Mouse (Mus musculus): ENCODE data around the gene Grap.
"Not testable (repeated sequence)": the region's sequence is repeated elsewhere in the genome, so short reads cannot be mapped to it uniquely, and the experiment has no call there.

The Grap gene

GRCm38 (mm10) chr11:61652686-61653447 lies at the start of gene Grap:
Grap (plus strand) TSS chr11:61653265.
- in situ Hi-C loops (cut with MboI; ENCODE audit: unreplicated experiment in 2 of 2): no loop called here

GRCm38 (mm10) chr11:61608072-61608471 lies 45.0 kb upstream of the Grap start:
- in situ Hi-C loops (cut with MboI; ENCODE audit: unreplicated experiment in 2 of 2): no loop called here

- in situ Hi-C loops (cut with MboI; ENCODE audit: unreplicated experiment in 2 of 2): loop anchor here in 1 of 2 experiments (10.0 kb wide), 1 partner anchor 196 kb away; no protein-coding TSS in a partner anchor
Measured at GRCm38 (mm10) chr11:61611197-61611596, 41.9 kb upstream of the Grap start.

DNA sequence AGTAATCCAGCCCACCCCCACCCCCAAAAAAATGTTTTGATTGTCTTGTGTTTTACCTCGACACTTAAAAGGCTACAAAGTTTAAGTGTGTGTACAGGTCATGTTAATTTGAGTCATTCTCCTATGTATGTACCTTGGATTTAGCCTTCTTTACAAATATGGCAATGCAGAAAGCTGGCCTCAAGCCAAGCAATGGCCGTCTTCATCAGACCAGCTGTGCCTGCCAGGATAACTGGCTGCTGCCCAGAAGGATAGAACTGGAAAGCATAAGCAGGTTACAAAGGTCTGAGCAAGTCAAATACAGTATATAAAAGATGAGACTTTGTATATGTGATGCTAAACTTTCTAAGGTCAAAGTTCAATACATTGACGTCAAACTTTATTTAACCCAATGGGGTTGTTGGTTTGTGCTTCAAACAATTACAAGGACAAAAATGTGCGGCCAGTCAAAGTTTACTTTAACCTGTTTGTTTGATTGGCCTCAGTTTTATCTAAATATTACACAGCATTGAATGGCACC lies 40.9 kb upstream of the Grap start:
- in situ Hi-C loops (cut with MboI; ENCODE audit: unreplicated experiment in 2 of 2): loop anchor here in 1 of 2 experiments (10.0 kb wide), 1 partner anchor 197 kb away; no protein-coding TSS in a partner anchor

DNA sequence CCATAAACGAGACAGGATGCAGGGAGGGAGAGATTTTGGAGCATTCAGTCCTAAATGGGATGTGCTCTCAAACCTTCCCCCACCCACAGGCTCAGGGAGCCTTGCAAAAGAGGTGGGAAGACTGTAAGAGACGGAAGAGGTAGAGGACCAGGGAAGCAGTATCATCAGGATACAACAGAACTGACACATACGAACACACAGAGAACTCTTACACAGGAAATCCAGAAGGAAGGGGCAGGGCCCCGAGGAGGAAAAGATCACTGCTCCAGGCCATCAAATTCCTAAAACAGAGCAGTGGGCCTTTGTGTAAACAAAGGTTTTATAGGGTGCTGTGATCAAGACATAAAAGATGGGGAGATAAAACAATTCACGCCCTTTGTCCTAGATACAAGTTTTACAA lies 38.7 kb upstream of the Grap start:
- in situ Hi-C loops (cut with MboI; ENCODE audit: unreplicated experiment in 2 of 2): loop anchor here in 1 of 2 experiments (10.0 kb wide), 1 partner anchor 200 kb away; no protein-coding TSS in a partner anchor

- in situ Hi-C loops (cut with MboI; ENCODE audit: unreplicated experiment in 2 of 2): loop anchor here in 1 of 2 experiments (10.0 kb wide), 1 partner anchor 201 kb away; no protein-coding TSS in a partner anchor
Measured at GRCm38 (mm10) chr11:61615686-61616522, 37.2 kb upstream of the Grap start.

GRCm38 (mm10) chr11:61616523-61617292 lies 36.4 kb upstream of the Grap start:
- in situ Hi-C loops (cut with MboI; ENCODE audit: unreplicated experiment in 2 of 2): loop anchor here in 1 of 2 experiments (10.0 kb wide), 1 partner anchor 202 kb away; no protein-coding TSS in a partner anchor

DNA sequence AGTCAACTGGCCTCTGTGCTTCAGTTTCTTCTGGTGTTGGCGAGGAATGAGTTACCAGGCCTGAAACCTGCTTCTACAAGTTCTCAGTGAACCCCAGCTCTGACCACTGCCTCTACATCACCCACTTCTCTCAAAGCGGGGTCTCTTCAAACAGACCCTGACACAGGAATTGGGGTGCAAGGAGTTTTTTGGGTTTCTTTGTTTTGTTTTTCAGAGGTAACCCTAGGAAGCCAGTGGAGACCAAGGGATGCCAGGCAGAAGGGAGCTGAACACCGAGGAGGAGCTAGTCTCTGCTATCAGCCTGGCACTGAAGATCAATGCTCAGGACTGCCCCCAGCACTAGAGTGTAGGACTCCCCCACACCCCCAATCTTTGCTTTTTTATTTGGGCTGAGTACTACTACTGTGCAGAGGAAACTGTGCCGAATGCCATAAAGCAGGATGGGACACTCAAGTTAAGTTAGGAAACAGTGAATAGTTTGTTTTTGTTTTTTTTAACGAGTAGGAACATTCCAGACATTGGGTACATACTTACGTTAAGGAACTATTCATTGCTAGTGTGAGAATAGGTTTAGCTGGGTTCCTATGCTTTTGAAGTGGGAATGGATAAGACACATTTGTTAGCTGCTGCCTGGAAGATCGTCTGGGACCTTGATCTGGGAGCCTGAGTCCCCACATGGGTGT lies 35.6 kb upstream of the Grap start:
- in situ Hi-C loops (cut with MboI; ENCODE audit: unreplicated experiment in 2 of 2): loop anchor here in 1 of 2 experiments (10.0 kb wide), 1 partner anchor 203 kb away; no protein-coding TSS in a partner anchor

- in situ Hi-C loops (cut with MboI; ENCODE audit: unreplicated experiment in 2 of 2): loop anchor here in 1 of 2 experiments (10.0 kb wide), 1 partner anchor 203 kb away; no protein-coding TSS in a partner anchor
Measured at GRCm38 (mm10) chr11:61618131-61618530, 34.9 kb upstream of the Grap start.

DNA sequence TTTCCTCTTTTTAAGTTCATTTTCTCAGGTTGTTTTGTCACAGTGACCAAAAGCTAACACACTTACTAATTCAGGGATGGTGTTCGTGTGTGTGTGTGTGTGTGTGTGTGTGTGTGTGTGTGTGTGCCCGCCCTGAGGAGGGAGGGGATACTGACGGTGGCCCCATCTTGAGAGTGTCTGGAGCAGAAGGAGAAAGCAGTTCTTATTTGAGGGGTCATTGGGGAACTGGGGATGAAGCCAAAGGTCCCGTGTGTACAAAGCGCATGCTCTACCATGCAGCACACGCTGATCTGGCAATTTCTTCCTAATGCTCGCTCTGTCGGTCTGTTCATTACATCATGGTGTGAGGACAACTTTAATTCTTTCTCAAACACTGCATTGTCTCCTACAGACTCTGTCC lies 34.5 kb upstream of the Grap start:
- in situ Hi-C loops (cut with MboI; ENCODE audit: unreplicated experiment in 2 of 2): loop anchor here in 1 of 2 experiments (10.0 kb wide), 1 partner anchor 204 kb away; no protein-coding TSS in a partner anchor

- in situ Hi-C loops (cut with MboI; ENCODE audit: unreplicated experiment in 2 of 2): loop anchor here in 1 of 2 experiments (10.0 kb wide), 1 partner anchor 205 kb away; no protein-coding TSS in a partner anchor
Measured at GRCm38 (mm10) chr11:61619356-61619755, 33.7 kb upstream of the Grap start.

GRCm38 (mm10) chr11:61619791-61620241 lies 33.2 kb upstream of the Grap start:
- in situ Hi-C loops (cut with MboI; ENCODE audit: unreplicated experiment in 2 of 2): loop anchor here (10.0 kb wide), 1 partner anchor 205 kb away; no protein-coding TSS in a partner anchor

DNA sequence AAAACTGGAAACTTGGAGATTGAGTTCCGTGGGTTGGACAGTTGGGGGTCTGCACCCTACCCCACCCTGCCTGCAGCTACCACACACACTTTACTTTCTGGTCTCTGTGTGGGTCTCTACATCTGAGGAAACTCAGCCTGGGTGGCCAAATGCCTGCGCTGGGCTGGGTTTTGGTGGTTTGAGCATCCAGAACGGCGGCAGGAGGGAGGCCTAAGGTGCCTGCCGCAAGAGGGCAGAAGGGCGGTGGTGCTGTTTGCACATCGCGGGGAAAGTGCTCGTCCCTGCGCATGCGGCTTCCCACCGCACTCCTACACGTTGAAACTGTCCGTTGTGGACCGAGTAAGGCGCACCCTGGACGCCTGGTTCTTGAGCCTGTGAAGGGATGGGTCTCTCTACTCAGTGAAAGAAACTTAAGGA lies 32.8 kb upstream of the Grap start:
- in situ Hi-C loops (cut with MboI; ENCODE audit: unreplicated experiment in 2 of 2): loop anchor here in 1 of 2 experiments (10.0 kb wide), 1 partner anchor 205 kb away; no protein-coding TSS in a partner anchor

- in situ Hi-C loops (cut with MboI; ENCODE audit: unreplicated experiment in 2 of 2): loop anchor here in 1 of 2 experiments (10.0 kb wide), 1 partner anchor 206 kb away; no protein-coding TSS in a partner anchor
Measured at GRCm38 (mm10) chr11:61620762-61621161, 32.3 kb upstream of the Grap start.

- in situ Hi-C loops (cut with MboI; ENCODE audit: unreplicated experiment in 2 of 2): loop anchor here (5.0 to 10.0 kb wide), 2 partner anchors 92 to 210 kb away; no protein-coding TSS in a partner anchor
Measured at GRCm38 (mm10) chr11:61625136-61625535, 27.9 kb upstream of the Grap start.

- in situ Hi-C loops (cut with MboI; ENCODE audit: unreplicated experiment in 2 of 2): loop anchor here (5.0 to 10.0 kb wide), 2 partner anchors 91 to 212 kb away; no protein-coding TSS in a partner anchor
Measured at GRCm38 (mm10) chr11:61626509-61626908, 26.6 kb upstream of the Grap start.

- in situ Hi-C loops (cut with MboI; ENCODE audit: unreplicated experiment in 2 of 2): loop anchor here (5.0 to 10.0 kb wide), 2 partner anchors 88 to 215 kb away; no protein-coding TSS in a partner anchor
Measured at GRCm38 (mm10) chr11:61629621-61630020, 23.4 kb upstream of the Grap start.

DNA sequence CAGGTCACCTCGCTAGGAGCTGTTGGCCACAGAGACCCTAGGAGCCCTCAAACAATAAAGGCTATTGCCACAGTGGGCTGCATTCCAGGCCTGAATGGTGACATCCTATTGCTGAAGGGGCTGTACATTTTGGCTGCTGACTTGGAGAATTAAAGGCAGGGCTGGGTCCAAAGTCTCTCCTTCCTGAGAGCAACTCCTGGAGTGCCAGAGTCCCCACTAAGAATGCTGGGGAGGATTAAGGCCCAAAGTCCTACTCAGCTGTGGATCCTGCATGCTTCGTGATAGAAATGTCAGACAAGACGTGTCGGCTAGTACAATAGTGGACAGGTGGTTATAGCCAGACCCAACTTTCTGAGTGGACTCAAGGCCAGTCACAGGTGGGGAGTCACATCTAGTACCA lies 16.8 kb upstream of the Grap start:
- in situ Hi-C loops (cut with MboI; ENCODE audit: unreplicated experiment in 2 of 2): not testable (repeated sequence)

GRCm38 (mm10) chr11:61637413-61637812 lies 15.7 kb upstream of the Grap start:
- in situ Hi-C loops (cut with MboI; ENCODE audit: unreplicated experiment in 2 of 2): no loop called here
